Mouse (Mus musculus): ENCODE data around the gene Olfr538.
"Not testable (repeated sequence)": the region's sequence is repeated elsewhere in the genome, so short reads cannot be mapped to it uniquely, and the experiment has no call there.

Gene Olfr538

DNA sequence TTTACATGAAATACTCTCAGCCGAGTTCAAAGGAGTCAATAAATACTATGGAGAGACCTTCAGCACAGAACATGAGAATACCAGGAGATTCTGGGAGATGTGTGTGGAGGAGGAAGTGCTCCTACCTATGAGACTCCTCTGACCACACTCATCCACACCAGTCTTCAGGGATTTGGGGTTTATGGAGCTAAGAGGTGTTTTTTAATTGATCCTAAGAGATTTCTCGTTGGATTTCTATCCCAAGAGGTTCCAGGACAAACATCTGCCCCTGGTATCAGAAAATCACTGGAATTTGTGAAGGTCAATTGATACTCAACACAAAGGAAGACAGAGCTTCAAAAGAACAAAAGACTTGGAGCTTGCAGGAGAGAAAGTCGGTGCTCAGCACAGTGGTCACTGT, at the start of gene Olfr538:
TSS of gene Olfr538 (plus strand) at position 301 of the 400 bp plus-strand sequence.
- no peak for DNase-seq

GRCm38 (mm10) chr7:140539746-140540145, 27.9 kb upstream of the Olfr538 start:
- DNase-seq = no peak

DNA sequence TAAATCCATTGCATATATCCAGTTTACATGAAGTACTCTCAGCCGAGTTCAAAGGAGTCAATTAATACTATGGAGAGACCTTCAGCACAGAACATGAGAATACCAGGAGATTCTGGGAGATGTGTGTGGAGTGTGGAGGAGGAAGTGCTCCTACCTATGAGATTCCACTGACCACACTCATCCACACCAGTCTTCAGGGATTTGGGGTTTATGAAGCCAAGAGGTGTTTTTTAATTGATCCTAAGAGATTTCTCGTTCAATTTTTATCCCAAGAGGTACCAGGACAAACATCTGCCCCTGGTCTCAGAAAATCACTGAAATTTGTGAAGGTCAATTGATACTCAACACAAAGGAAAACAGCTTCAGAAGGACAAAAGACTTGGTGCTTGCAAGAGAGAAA, 33.3 kb downstream of the Olfr538 start, which contains the start of gene Olfr46:
TSS of gene Olfr46 (plus strand) at position 301 of the 400 bp plus-strand sequence.
- DNase-seq = not testable (repeated sequence)

Data from cerebellum, adult 11 months (tissue).